Mouse (Mus musculus): ENCODE measurements around the gene Gsto2. TPM values are rescaled to one million over a fixed set of nuclear protein-coding genes. Genes with fewer than 3 reads are reported as not detected.

Gsto2 gene
- total and polyA plus RNA-seq, 3 experiments = 1.6 to 2.7 (median 2.6) TPM

- WGBS = 65% methylated on average over 5 of the region's 5 CpGs
- intact Hi-C loops (cut with DNase I) = loop anchor here (5.0 kb wide), 1 partner anchor 467 kb away; no protein-coding TSS in a partner anchor
- no peak overlapping the region for H3K27ac ChIP-seq
These were observed 41.3 kb upstream of the Gsto2 start for GRCm38 (mm10) chr19:47824026-47824425.

GRCm38 (mm10) chr19:47829913-47830450 is 35.4 kb upstream of the Gsto2 start:
- Histone ChIP-seq H3K4me1 (ENCODE audit: control insufficient read depth, insufficient read depth, low read length) (no peaks in the 10 kb centered on the region), H3K9ac (ENCODE audit: low read depth, low read length) (no peak overlapping the region), H3K27ac (no peak overlapping the region), H3K79me2 (replicated peaks; ENCODE audit: control insufficient read depth, insufficient read depth, low read length) (no peaks in the 10 kb centered on the region), H3K36me3 (ENCODE audit: control insufficient read depth, insufficient read depth, low read length) (no peaks in the 10 kb centered on the region), H3K27me3 (ENCODE audit: control insufficient read depth, insufficient read depth, low read length) (no peaks in the 10 kb centered on the region), H3K4me3 (no peak overlapping the region)
- DNase-seq = no peak
- no peak for TF ChIP-seq CTCF (IDR thresholded peaks at IDR 0.05)
- no peak for TF ChIP-seq EP300 (IDR thresholded peaks at IDR 0.05; ENCODE audit: insufficient read depth, low read depth, low read length)
- TF ChIP-seq POLR2A (IDR thresholded peaks at IDR 0.05; ENCODE audit: insufficient read depth, low read depth, low read length) = no peak
- WGBS = 87% methylated on average over 14 of the region's 14 CpGs
- intact Hi-C loops (cut with DNase I) = no loop called here

More at GRCm38 (mm10) chr19:47824026-47824425, 41.3 kb upstream of the Gsto2 start:
- no peak for DNase-seq
- no peak overlapping the region for H3K4me3 ChIP-seq
- no peaks in the 10 kb centered on the region for H3K4me1 ChIP-seq (ENCODE audit: control insufficient read depth, insufficient read depth, low read length)
- no peak for TF ChIP-seq POLR2A (IDR thresholded peaks at IDR 0.05; ENCODE audit: insufficient read depth, low read depth, low read length)
- TF ChIP-seq CTCF (IDR thresholded peaks at IDR 0.05) = no peak
- TF ChIP-seq EP300 (IDR thresholded peaks at IDR 0.05; ENCODE audit: insufficient read depth, low read depth, low read length) = no peak
- no peak overlapping the region for H3K9ac ChIP-seq (ENCODE audit: low read depth, low read length)
- no peaks in the 10 kb centered on the region for H3K79me2 ChIP-seq (replicated peaks; ENCODE audit: control insufficient read depth, insufficient read depth, low read length)
- H3K27me3 ChIP-seq (ENCODE audit: control insufficient read depth, insufficient read depth, low read length) = no peaks in the 10 kb centered on the region
- no peaks in the 10 kb centered on the region for H3K36me3 ChIP-seq (ENCODE audit: control insufficient read depth, insufficient read depth, low read length)

- H3K27me3 ChIP-seq (ENCODE audit: control insufficient read depth, insufficient read depth, low read length) = no peaks in the 10 kb centered on the region
- no peak overlapping the region for H3K27ac ChIP-seq
- 97% methylated on average over 8 of the region's 8 CpGs for WGBS
- no peaks in the 10 kb centered on the region for H3K4me1 ChIP-seq (ENCODE audit: control insufficient read depth, insufficient read depth, low read length)
- no peaks in the 10 kb centered on the region for H3K36me3 ChIP-seq (ENCODE audit: control insufficient read depth, insufficient read depth, low read length)
- H3K79me2 ChIP-seq (replicated peaks; ENCODE audit: control insufficient read depth, insufficient read depth, low read length) = no peaks in the 10 kb centered on the region
- DNase-seq = no peak
- H3K9ac ChIP-seq (ENCODE audit: low read depth, low read length) = no peak overlapping the region
- H3K4me3 ChIP-seq = no peak overlapping the region
- intact Hi-C loops (cut with DNase I) = no loop called here
- no peak for TF ChIP-seq CTCF (IDR thresholded peaks at IDR 0.05)
- TF ChIP-seq EP300 (IDR thresholded peaks at IDR 0.05; ENCODE audit: insufficient read depth, low read depth, low read length) = no peak
- TF ChIP-seq POLR2A (IDR thresholded peaks at IDR 0.05; ENCODE audit: insufficient read depth, low read depth, low read length) = no peak
These were observed 34.2 kb upstream of the Gsto2 start for GRCm38 (mm10) chr19:47831111-47831510.

- Histone ChIP-seq H3K79me2 (replicated peaks; ENCODE audit: control insufficient read depth, insufficient read depth, low read length) (no peaks in the 10 kb centered on the region), H3K27me3 (ENCODE audit: control insufficient read depth, insufficient read depth, low read length) (peaks cover 2% of the 10 kb centered on the region; the same call in 1 of the 2 replicates), H3K27ac (no peak overlapping the region), H3K4me3 (no peak overlapping the region), H3K36me3 (ENCODE audit: control insufficient read depth, insufficient read depth, low read length) (no peaks in the 10 kb centered on the region), H3K4me1 (ENCODE audit: control insufficient read depth, insufficient read depth, low read length) (no peaks in the 10 kb centered on the region), H3K9ac (ENCODE audit: low read depth, low read length) (no peak overlapping the region)
- DNase-seq = no peak
- TF ChIP-seq EP300 (IDR thresholded peaks at IDR 0.05; ENCODE audit: insufficient read depth, low read depth, low read length) (no peak), CTCF (IDR thresholded peaks at IDR 0.05) (no peak), POLR2A (IDR thresholded peaks at IDR 0.05; ENCODE audit: insufficient read depth, low read depth, low read length) (no peak)
- WGBS = 75% methylated on average over 16 of the region's 16 CpGs
- intact Hi-C loops (cut with DNase I) = no loop called here
These were observed 33.0 kb upstream of the Gsto2 start for GRCm38 (mm10) chr19:47832316-47832715.

GRCm38 (mm10) chr19:47834614-47835013 is 30.7 kb upstream of the Gsto2 start:
- DNase-seq = no peak
- H3K36me3 ChIP-seq (ENCODE audit: control insufficient read depth, insufficient read depth, low read length) = no peaks in the 10 kb centered on the region
- peaks cover 2% of the 10 kb centered on the region for H3K4me1 ChIP-seq (ENCODE audit: control insufficient read depth, insufficient read depth, low read length)
- no peak overlapping the region for H3K4me3 ChIP-seq
- H3K27me3 ChIP-seq (ENCODE audit: control insufficient read depth, insufficient read depth, low read length) = peaks cover 4% of the 10 kb centered on the region; the same call in 1 of the 2 replicates
- no peak overlapping the region for H3K9ac ChIP-seq (ENCODE audit: low read depth, low read length)
- TF ChIP-seq EP300 (IDR thresholded peaks at IDR 0.05; ENCODE audit: insufficient read depth, low read depth, low read length) = no peak
- TF ChIP-seq CTCF (IDR thresholded peaks at IDR 0.05) = no peak
- no peak for TF ChIP-seq POLR2A (IDR thresholded peaks at IDR 0.05; ENCODE audit: insufficient read depth, low read depth, low read length)
- no peak overlapping the region for H3K27ac ChIP-seq
- no peaks in the 10 kb centered on the region for H3K79me2 ChIP-seq (replicated peaks; ENCODE audit: control insufficient read depth, insufficient read depth, low read length)
- WGBS = 82% methylated on average over 5 of the region's 5 CpGs
- intact Hi-C loops (cut with DNase I) = no loop called here

- Histone ChIP-seq H3K36me3 (ENCODE audit: control insufficient read depth, insufficient read depth, low read length) (no peaks in the 10 kb centered on the region), H3K9ac (ENCODE audit: low read depth, low read length) (no peak overlapping the region), H3K4me1 (ENCODE audit: control insufficient read depth, insufficient read depth, low read length) (peaks cover 2% of the 10 kb centered on the region), H3K79me2 (replicated peaks; ENCODE audit: control insufficient read depth, insufficient read depth, low read length) (no peaks in the 10 kb centered on the region), H3K4me3 (no peak overlapping the region), H3K27me3 (ENCODE audit: control insufficient read depth, insufficient read depth, low read length) (peaks cover 4% of the 10 kb centered on the region; the same call in 1 of the 2 replicates), H3K27ac (no peak overlapping the region)
- no peak for DNase-seq
- intact Hi-C loops (cut with DNase I) = no loop called here
- no peak for TF ChIP-seq CTCF (IDR thresholded peaks at IDR 0.05)
- no peak for TF ChIP-seq POLR2A (IDR thresholded peaks at IDR 0.05; ENCODE audit: insufficient read depth, low read depth, low read length)
- no peak for TF ChIP-seq EP300 (IDR thresholded peaks at IDR 0.05; ENCODE audit: insufficient read depth, low read depth, low read length)
- WGBS = 84% methylated on average over 7 of the region's 7 CpGs
These were observed 29.6 kb upstream of the Gsto2 start for GRCm38 (mm10) chr19:47835776-47836175.
